Mouse (Mus musculus) spleen, adult 12 weeks (tissue): ENCODE results near the gene Lin28b.
"Not testable (repeated sequence)": the region's sequence is repeated elsewhere in the genome, so short reads cannot be mapped to it uniquely, and the experiment has no call there.

Source experiments
- DNase-seq: peaks from one replicate; pipeline ENCODE4 v3.0.0; 2022; ENCODE audit warnings: low spot score

The Lin28b gene

DNA sequence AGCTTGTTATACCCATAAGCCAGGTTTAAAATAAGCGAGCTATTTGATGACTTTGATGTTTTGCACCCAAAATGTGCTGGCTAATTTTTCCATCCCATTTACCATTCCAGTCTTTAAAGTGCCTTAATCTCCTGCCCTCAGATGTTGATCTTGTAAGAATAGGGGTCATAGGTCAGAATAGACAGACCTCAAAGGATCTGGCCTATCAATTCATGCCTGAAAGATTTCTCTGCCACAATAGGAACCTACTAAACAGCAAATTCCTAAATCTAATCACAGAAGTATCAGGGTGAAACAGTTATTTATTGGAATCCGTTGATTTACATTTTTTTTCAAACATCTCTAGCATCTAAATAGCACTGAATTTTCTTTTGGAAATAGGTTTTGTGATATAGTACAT is 74.5 kb downstream of the Lin28b start:
- no peak for DNase-seq

- DNase-seq, result no peak
These were observed 75.4 kb downstream of the Lin28b start for GRCm38 (mm10) chr10:45410624-45411341.

GRCm38 (mm10) chr10:45399702-45400243 is 86.4 kb downstream of the Lin28b start:
- no peak for DNase-seq

DNA sequence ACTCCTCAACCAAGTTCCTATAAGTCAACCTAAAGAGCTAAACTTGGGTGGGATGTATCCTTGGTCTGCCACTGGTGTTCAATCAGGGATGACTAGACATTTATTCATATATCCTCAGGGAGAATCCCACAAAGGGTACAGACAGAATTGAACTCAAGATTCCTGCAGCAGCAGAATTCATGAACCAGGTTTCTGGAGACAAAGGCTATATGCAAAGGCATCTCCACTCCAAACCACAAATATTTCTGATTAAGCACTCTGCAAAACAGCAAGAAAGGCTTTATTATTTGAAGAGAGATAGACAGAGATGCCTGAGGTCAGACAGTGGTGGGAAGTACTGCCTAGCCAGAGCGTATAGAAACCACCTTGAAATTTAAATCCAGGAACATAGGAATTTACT is 88.0 kb downstream of the Lin28b start:
- DNase-seq, result no peak

DNA sequence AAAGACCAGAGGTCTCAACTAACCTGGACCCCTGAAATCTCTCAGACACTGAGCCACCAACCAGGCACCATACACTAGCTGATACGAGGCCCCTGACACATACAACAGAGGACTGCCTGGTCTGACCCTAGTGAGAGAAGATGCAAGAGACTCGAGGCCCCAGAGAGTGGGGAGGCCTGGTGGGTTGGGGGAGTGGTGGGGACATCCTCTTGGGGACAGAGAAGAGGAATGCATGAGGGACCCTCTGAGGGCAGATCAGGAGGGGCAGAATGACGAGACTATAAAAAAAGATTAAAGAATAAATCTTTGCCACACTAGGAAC is 103.6 kb downstream of the Lin28b start:
- DNase-seq, result no peak

GRCm38 (mm10) chr10:45381937-45382636 is 104.1 kb downstream of the Lin28b start:
- no peak for DNase-seq

DNA sequence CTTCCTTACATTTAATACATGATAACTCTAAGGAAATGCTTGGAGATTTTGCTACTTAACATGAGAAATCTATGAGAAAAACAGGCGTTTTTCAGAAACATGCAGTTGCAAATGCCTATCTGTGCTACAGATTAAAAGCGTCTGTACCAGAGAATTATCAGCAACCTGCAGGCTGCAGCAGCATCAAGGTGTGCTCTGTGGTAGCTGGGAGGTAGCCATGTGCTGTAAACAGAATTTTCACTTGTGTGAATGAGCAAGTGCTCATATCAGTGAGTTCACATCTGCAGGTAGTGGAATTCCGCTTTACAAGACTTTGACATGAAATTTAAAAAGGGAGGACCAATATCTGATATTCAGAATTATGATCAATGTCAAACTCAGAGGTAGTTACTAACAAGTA is 107.9 kb downstream of the Lin28b start:
- DNase-seq, result no peak

DNA sequence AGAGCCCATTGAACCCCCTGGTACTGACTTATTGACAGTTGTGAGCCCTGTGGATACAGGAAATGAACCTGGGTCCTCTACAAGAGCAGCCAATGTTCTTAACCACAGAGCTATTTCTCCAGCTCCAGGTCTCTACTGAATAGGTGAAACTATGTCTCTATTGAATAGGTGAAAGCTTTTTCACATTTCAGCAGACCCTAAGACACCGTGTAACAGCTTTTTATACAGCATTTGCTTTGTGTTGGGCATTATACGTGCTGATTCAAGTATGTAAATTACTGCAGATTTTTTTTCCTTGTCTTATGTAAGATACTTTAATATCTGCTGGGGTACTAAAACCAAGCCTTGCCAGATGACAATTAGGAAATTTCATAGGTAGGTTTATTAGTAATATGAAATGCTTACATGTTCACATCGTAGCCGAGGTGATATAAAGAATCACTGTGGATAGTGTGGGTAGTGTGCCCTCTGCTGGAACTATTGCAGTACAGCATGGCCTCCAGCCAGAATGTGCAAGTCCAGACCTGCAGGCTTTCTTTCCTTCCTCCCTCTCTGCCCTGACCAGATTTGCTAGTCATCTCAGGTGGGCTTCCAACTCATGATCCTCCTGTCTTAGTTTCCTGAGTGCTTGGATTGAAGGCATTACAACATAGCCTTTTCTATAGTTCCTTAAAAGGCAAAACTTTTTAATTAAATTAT is 113.1 kb downstream of the Lin28b start:
- DNase-seq, result no peak

DNA sequence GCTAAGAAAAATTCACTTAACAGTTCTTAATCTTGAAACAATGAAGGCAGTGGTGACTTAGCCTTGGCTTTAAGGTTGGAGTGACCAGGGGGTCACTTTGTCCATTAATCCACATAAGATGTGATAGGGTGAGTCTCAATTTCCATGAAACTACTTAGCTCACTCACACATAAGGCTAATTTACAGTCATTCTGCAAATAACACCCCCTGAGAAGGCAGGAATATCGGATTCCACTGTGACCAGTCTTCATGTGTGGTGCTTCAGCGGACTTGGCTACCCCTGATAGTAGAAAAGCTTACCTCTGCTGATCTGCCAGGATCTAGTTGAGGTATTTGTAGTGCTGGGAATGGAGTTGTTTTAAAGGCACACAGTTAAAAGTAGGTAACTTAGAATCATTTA is 115.7 kb downstream of the Lin28b start:
- DNase-seq, result no peak

GRCm38 (mm10) chr10:45369639-45370038 is 116.6 kb downstream of the Lin28b start:
- DNase-seq, result no peak

- no peak for DNase-seq
These were observed 119.0 kb downstream of the Lin28b start for GRCm38 (mm10) chr10:45366987-45367705.

DNA sequence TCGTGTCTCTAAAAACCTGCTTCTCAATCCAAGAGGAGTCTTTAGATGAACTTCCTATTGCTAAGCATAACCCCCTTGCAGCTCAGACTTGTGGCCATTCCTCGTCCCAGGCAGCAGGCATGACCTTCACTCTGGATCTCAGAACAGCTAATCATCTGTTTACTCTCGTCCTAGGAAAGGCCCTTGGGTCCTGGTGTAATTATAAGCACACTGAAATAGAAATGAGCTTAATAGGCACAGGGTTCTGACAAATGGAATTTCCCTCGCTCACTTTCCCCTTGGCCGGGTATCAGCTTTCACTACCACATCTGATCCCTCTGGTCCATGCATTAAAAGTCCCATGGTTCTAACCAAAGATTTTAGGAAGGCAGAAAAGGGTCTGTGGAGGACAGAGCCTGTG is 122.8 kb downstream of the Lin28b start:
- no peak for DNase-seq

DNA sequence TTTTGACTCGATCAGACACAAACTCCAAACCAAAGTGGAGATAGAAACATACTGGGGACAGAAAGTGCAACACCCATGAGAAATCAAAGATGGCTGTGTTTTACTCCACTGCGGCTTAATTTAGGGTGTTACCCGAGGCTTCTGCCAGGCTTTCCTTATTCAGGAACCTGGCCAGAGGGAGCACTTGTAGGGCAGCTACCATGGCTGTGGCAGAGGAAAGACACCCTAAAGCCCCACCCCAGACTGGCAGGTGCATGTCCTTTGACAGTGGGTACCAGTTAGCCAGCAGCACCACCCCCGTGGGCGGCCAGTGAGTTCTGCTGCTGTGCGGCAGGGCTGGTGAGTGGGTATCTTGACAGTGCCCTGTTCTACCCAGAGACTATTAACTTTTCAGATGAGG is 130.1 kb downstream of the Lin28b start:
- DNase-seq, result no peak

GRCm38 (mm10) chr10:45348143-45348542 is 138.1 kb downstream of the Lin28b start:
- not testable (repeated sequence) for DNase-seq

DNA sequence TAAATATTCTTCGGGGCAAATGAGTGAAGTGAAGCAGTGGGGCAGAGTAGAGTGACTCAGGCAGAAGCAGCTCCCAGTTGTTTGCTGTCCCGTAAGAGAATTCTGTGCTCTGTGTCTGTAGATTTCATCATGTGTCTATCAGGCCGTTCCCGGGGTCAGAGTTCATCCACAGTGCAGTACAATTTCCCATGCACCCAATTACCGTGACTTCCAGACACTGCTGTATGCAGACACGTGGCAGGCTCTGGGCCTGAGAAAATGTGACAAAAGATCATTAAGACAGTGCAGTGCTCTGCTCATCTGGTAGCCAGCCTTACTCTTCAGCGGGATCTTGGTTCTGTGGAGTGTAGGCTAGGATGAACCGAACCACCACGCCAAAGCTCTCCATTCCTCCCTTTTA is 141.0 kb downstream of the Lin28b start:
- DNase-seq, result no peak

DNA sequence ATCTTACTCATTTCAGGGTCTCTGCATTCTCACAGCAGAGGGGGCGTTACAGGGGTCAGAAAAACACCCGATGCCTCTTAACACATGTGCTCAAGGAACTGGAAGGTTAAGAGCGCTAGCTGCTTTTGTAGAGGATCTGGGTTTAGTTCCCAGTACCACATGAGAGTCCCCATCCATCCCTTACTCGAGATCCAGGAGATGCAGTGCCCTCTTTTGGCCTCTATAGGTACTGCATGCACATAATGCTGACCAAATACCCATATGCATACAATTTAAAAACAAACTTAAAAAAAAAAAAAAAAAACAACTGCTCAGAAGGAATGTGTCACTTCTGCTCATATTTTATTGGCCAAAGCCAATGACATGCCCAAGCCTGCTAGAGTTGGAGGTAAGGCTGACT is 141.8 kb downstream of the Lin28b start:
- DNase-seq, result no peak

GRCm38 (mm10) chr10:45339106-45339505 is 147.1 kb downstream of the Lin28b start:
- DNase-seq, result no peak

GRCm38 (mm10) chr10:45335434-45336422 is 150.5 kb downstream of the Lin28b start, which contains the start of gene Bves:
Bves (plus strand) TSS chr10:45335772.
- no peak for DNase-seq

DNA sequence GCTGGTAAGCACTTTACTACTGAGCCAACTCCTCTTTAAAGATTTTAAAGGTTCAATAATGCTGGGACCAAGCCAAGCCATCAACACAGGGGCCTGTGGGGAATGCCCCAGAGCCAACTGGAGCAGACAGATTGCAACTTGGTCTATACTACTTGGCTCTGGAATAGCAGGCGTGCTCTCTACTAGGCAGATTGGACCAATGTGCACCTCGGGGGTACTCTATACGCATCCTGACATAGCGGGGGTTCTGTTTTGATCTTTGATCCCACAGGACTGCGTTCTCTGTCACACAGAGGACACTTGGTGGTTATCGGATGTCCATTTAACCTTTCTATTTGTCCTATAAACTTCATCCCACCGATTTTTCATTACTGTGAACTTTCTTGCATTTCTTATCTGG is 151.3 kb downstream of the Lin28b start:
- DNase-seq, result no peak

DNA sequence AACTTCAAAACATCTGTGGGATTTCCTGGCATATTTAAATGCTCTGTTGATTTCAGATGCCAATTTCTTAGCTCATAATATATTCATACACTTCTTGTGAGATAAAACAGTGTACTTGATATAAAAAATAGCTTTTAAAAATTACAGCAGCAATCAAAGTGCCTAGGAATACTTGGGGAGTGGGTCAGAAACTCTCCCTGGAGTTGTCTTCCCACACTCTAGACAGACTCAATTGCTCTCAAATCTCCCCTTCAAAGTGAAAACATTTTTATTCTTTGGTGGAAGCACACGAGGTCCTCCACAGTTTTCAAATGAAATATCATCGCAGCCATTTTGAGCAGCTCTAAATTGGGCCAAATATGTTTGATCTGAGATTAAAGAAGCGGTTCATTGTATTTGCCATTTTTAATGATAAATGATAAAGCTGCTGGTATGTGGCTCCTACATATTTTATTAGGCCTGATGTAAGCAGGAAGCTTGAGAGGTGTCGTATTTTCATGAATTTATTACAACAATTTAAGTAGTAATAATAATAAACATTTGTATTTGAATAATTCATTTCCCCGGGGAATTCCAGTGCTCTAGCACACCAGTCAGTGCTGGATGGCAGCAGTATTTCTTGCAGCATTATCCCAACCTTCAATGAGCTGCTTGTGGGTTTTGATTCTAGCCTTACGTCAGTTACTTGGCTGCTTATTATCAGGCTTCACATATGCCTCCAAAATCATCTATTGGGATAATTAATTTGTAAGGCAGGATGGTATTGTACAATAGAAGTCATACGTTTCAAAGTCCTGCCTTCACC is 157.8 kb downstream of the Lin28b start:
- DNase-seq, result no peak
